Mouse (Mus musculus) limb, embryonic 11.5 days (tissue): ENCODE measurements around the gene Zfp777. TPM values are rescaled to one million over a fixed set of nuclear protein-coding genes. Genes with fewer than 3 reads are reported as not detected.

ENCODE experiments used
- ATAC-seq: fragments of 200-750 bp; cut with Nextera tagmentation; 2 replicates; pipeline ENCODE4 v1.8.0; 2017; ENCODE audit warnings: low read depth; ENCODE audit not compliant: insufficient number of reproducible peaks, low FRiP score, low TSS enrichment
- DNase-seq: peaks from one replicate; pipeline ENCODE4 v3.0.0-alpha.2; 2015; ENCODE audit warnings: low spot score
- H3K27ac ChIP-seq: fragments of 300-500 bp; sonication (generic); replicated peaks from 2 replicates; pipeline ENCODE4 v1.5.1; 2014; ENCODE audit warnings: low read depth, mild to moderate bottlenecking, low read length
- H3K27me3 ChIP-seq: fragments of 300-500 bp; sonication (generic); 2 replicates; pipeline ENCODE4 v1.6.1; 2014; ENCODE audit warnings: mild to moderate bottlenecking, low read length, mixed read lengths; ENCODE audit not compliant: control insufficient read depth, insufficient read depth
- H3K36me3 ChIP-seq: fragments of 300-500 bp; sonication (generic); 2 replicates; pipeline ENCODE4 v1.6.1; 2014; ENCODE audit warnings: mild to moderate bottlenecking, low read length, moderate library complexity, mixed read lengths; ENCODE audit not compliant: control insufficient read depth, insufficient read depth
- H3K4me1 ChIP-seq: fragments of 300-500 bp; sonication (generic); 2 replicates; pipeline ENCODE4 v1.6.1; 2014; ENCODE audit warnings: low read length, mixed read lengths; ENCODE audit not compliant: control insufficient read depth, insufficient read depth
- H3K4me2 ChIP-seq: fragments of 300-500 bp; sonication (generic); 2 replicates; pipeline ENCODE4 v1.6.1; 2014; ENCODE audit warnings: low read depth, mild to moderate bottlenecking, moderate library complexity; ENCODE audit not compliant: severe bottlenecking
- H3K4me3 ChIP-seq: fragments of 300-500 bp; sonication (generic); 2 replicates; pipeline ENCODE4 v1.5.1; 2014; ENCODE audit warnings: low read depth, low read length
- H3K9ac ChIP-seq: fragments of 300-500 bp; sonication (generic); 2 replicates; pipeline ENCODE4 v1.6.1; 2014; ENCODE audit warnings: mild to moderate bottlenecking, low read length
- H3K9me3 ChIP-seq: fragments of 300-500 bp; sonication (generic); 2 replicates; pipeline ENCODE4 v1.6.1; 2016; ENCODE audit warnings: low read length; ENCODE audit not compliant: control insufficient read depth
- WGBS: fragments of 180-500 bp; shearing (Covaris S2); extraction: QIAGEN DNeasy Blood & Tissue Kit; methylation state at CpG from one replicate; pipeline ENCODE4 v1.1.7; 2014; 5-methylcytosine and 5-hydroxymethylcytosine counted together
- polyA plus RNA-seq: library from polyadenylated mRNA; unstranded; fragments of >200 nt; fragmentation: Nextera tagmentation; extraction: Ambion mirVana; gene quantifications from 2 replicates; pipeline ENCODE4 v1.2.1, GENCODE M21; 2014

Gene Zfp777
- polyA plus RNA-seq, 1 experiment from 2014 or later: 9.3 TPM

DNA sequence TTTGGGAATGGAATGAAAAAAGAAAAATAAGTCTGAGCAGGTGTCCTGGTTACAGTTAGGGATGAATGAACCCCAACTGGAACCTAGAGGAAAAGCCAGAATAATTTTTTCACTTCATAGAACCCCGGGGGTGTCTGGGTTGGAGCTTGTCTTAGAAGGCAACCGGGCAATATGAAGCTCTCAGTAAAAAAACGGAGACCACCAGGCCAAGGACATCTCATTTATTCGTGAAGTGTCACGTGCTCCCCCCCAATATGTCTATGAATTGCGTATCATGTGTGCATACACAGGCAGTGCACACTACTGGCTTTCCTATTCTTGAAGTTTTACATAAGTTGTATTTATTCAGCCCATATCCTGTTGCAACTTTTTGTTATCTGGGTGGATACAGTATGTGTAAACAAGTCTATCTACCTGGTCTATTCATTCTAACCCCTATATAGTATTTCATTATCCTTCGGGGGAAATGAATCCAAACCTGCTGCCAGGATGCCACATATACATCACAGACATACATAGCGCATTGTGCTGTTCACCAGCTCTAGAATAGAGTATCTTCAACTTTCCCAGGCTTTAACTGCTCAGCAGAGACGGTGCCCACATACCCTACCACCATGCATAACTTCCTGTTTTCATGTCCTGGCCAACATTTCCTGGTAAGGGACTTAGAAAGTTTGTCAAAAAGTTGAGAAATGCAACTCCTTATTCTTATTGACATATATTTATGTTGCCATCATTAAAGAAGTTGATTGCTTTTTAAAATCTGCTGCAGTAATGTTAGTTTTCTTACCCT is 758 bp upstream of the Zfp777 start:
- peak overlapping the region; percentile 74 for H3K4me3 ChIP-seq
- peak overlapping the region; percentile 90 for H3K9ac ChIP-seq
- no peaks in the 10 kb centered on the region for H3K36me3 ChIP-seq
- H3K27ac ChIP-seq: 0 out of 2 replicates have a peak overlapping the region, but pooled peaks have one; percentile 89
- ATAC-seq: no peak
- 59% methylated on average over 9 of the region's 9 CpGs for WGBS
- no peaks in the 10 kb centered on the region for H3K9me3 ChIP-seq
- H3K27me3 ChIP-seq: no peaks in the 10 kb centered on the region
- no peak for DNase-seq
- 0 out of 2 replicates have a peak, but pooled peaks cover 2% of the 10 kb centered on the region for H3K4me1 ChIP-seq
- peak overlapping the region; percentile 84 for H3K4me2 ChIP-seq

DNA sequence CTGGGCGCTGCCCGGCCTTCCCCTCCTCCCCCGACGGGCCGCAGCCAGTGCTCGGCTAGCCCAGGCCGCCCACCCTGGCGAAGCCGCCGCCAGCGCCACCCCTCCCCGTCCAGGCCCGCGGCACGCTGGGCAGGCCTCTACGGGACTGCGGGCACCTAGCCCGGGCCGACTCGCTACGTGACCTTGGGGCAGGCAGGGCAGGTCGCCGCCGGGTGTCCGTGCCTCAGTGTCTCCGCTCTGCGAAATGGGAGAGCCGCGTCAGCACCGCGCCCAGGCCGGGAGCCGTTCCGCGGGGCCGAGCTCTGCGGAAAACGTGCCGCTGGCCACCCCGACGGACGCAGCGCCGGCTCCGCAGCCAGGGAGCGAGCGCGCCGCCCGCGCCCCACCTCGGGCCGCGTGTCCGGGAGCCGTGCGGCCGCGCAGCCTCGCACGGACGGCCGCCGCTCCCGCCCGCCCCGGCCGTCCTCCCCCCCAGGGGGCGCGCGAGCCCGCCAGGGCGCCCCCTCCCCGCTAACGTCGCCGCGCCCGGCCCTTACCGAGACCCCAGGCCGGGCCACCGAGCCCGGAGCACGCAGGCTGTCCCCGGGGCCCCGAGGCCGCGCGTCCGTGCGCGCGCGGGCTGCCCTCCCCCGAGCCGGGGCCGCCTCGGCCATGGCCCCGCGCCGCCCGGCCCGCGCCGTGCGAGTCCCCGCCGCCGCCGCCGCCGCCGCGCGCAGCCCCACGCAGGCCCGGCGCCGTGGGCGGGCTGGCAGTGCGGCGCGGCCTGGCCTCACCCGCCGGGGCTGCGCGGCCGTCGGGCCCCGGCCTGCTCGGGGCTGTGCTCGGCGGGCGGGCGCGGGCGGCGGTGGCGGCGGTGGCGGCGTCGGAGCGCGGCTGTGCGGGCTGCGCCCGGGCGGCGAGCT is 1.0 kb downstream of the Zfp777 start:
- DNase-seq: peak; percentile 61
- Histone ChIP-seq H3K27me3 (no peaks in the 10 kb centered on the region), H3K4me2 (peak overlapping the region; percentile 84), H3K9me3 (no peaks in the 10 kb centered on the region), H3K4me1 (0 out of 2 replicates have a peak, but pooled peaks cover 2% of the 10 kb centered on the region), H3K4me3 (peak overlapping the region; percentile 74), H3K27ac (peak overlapping the region; percentile 89), H3K9ac (peak overlapping the region; percentile 90), H3K36me3 (peaks cover 7% of the 10 kb centered on the region; the same call in 1 of the 2 replicates)
- ATAC-seq: peak; percentile 45
- WGBS: under 1% methylated on average over 78 of the region's 150 CpGs

DNA sequence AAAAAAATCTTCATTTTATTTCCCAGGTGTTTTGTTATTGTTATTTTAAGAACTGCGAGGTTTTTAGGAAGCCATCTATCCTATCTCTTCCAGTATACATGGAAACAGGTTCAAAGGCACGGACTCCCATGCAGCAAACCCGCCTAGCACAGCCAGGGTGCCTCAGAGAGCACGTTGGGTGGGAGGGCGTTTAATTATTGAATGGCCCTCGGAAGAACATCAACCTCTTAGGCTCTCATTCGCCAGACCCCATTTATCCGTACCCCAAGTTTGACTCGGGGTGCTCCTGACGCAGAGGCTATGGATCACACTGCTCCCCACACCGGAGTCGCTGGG is 1.6 kb downstream of the Zfp777 start:
- H3K4me2 ChIP-seq: peak overlapping the region; percentile 84
- DNase-seq (no peak), ATAC-seq (no peak)
- no peak overlapping the region for H3K27ac ChIP-seq
- 6% methylated on average over 12 of the region's 12 CpGs for WGBS
- no peaks in the 10 kb centered on the region for H3K27me3 ChIP-seq
- 0 out of 2 replicates have a peak, but pooled peaks cover 2% of the 10 kb centered on the region for H3K4me1 ChIP-seq
- peak overlapping the region; percentile 74 for H3K4me3 ChIP-seq
- peaks cover 7% of the 10 kb centered on the region; the same call in 1 of the 2 replicates for H3K36me3 ChIP-seq
- H3K9ac ChIP-seq: no peak overlapping the region
- H3K9me3 ChIP-seq: no peaks in the 10 kb centered on the region

DNA sequence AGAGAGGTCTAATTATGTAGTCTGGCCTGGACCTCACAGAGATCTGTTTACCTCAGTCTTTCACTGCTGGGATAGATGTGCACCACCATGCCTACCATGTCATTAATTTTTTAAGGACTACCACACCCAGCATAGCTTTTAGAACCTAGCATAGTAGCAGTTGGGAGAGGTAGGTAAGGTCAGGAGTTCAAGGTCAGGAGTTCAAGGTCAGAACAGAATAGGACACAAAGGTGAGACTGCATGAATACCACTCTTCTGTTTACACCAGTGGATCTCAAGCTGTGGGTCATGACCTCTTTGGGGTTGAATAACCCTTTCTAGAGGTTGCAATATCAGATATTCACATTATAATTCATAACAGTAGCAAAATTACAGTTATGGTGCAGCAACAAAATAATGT is 16.1 kb downstream of the Zfp777 start:
- no peak for ATAC-seq
- no peaks in the 10 kb centered on the region for H3K27me3 ChIP-seq
- no peaks in the 10 kb centered on the region for H3K4me1 ChIP-seq
- peaks cover 20% of the 10 kb centered on the region for H3K36me3 ChIP-seq
- no peak overlapping the region for H3K27ac ChIP-seq
- no peak for DNase-seq
- no peak overlapping the region for H3K4me3 ChIP-seq
- H3K9me3 ChIP-seq: no peaks in the 10 kb centered on the region
- no peak overlapping the region for H3K4me2 ChIP-seq
- H3K9ac ChIP-seq: no peak overlapping the region

DNA sequence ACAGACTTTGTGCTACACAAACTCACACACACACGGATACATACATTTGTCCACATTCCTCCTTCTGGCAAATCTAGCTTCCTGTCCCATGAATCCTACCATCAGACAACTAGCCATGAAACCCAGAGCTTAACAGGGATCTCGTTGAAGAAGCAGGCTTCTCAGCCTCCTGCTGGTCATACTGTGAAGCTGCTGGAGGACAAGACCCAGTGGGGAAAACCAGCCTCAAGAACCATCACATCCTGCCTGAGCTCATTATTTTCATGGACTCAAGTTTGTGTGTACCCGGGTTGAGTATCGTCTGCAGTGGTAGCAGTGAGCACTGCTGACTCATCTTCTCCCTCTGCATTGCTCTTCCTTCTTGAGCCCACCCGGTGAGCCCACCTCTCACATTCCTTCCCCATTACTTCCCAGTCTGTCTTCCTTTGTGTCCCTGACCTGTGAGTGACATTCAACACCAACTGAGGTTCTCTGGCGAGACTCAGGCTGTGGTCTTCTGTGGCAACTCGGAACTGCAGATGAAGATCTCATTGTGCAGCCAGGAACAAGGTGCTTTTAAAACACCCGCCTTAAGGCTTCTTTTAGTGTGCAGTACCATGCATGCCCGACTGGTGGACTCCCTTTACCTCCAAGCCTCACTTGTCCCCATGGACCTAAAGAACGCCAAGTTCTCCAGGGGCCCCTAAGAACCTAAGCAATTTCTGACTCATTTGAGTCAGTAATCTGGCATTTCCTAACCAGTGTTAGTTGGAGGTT is 22.6 kb downstream of the Zfp777 start:
- Histone ChIP-seq H3K4me2 (no peak overlapping the region), H3K9me3 (peaks cover 16% of the 10 kb centered on the region), H3K4me3 (no peak overlapping the region), H3K9ac (no peak overlapping the region), H3K27me3 (no peaks in the 10 kb centered on the region), H3K36me3 (peaks cover 54% of the 10 kb centered on the region), H3K27ac (no peak overlapping the region), H3K4me1 (no peaks in the 10 kb centered on the region)
- DNase-seq (no peak), ATAC-seq (no peak)
- WGBS: 89% methylated on average over 10 of the region's 10 CpGs

DNA sequence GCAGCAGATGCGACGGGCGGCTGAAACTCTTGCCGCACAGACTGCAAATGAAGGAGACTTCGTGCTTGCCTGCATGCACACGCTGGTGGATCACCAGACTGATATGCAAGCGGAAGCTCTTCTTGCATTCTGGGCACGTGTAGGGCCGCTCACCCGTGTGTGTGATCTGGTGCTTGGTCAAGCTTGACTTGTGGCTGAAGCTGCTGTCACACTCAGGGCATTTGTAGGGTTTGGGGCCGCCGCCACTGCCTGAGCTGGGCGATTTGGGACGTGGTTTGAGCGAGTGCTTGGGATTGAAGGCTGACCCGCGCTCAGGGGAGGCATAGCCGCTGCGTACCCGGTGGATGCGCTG is 23.7 kb downstream of the Zfp777 start:
- H3K9me3 ChIP-seq: peaks cover 16% of the 10 kb centered on the region
- peaks cover 52% of the 10 kb centered on the region for H3K36me3 ChIP-seq
- no peak for DNase-seq
- 76% methylated on average over 21 of the region's 21 CpGs for WGBS
- no peaks in the 10 kb centered on the region for H3K27me3 ChIP-seq
- H3K4me3 ChIP-seq: no peak overlapping the region
- no peak overlapping the region for H3K27ac ChIP-seq
- no peak for ATAC-seq
- H3K4me1 ChIP-seq: no peaks in the 10 kb centered on the region
- no peak overlapping the region for H3K4me2 ChIP-seq
- no peak overlapping the region for H3K9ac ChIP-seq

DNA sequence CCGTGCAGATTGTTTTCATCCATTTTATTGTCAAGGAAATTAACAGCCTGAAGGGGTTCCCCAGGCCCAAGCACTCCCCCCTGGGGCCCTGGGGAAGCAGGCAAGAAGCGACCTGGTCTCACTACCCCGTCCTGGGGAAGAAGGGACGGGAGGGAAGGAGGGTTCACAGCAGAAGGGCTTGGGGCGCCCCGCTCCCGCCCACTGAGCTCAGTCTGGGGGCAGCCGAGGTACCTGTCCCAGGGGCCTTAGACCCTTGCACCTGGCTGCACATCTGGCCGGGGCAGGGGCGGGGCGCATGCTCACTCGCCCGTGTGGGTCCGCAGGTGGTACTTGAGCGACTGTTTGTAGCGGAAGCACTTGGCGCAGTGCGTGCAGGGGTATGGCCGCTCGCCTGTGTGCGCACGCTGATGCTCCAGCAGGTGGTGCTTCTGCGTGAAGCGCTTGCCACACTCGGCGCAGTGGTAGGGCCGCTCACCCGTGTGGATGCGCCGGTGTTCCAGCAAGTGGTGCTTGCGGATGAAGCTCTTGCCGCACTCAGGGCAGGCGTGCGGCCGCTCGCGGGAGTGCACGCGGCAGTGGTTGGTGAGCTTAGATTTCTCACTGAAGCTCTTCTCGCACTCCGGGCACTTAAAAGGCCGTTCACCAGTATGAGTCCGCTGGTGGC is 24.2 kb downstream of the Zfp777 start:
- Histone ChIP-seq H3K4me2 (no peak overlapping the region), H3K9me3 (peaks cover 16% of the 10 kb centered on the region), H3K27ac (no peak overlapping the region), H3K9ac (no peak overlapping the region), H3K4me3 (no peak overlapping the region), H3K36me3 (peaks cover 52% of the 10 kb centered on the region), H3K4me1 (no peaks in the 10 kb centered on the region), H3K27me3 (no peaks in the 10 kb centered on the region)
- peak; percentile 34 for DNase-seq
- 75% methylated on average over 43 of the region's 43 CpGs for WGBS
- no peak for ATAC-seq

DNA sequence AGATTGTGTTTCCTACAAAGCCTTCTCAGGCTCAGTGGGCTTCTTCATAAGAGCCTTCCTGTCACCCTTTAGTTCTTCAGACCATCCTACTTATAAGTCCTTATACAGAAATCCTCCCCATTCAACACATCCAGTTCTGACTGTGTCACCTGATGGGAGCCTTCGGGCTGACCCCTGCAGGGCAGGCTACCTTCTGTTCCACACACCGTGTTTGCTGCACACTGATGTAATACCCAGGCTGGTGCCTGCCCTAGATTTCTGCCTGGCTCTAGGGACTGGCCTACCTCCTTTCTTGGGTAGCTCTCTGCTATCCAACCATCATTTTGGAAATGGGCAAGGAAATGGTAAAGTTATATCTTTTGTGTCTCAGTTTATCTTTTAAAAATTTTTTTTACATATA is 26.0 kb downstream of the Zfp777 start:
- no peak overlapping the region for H3K9ac ChIP-seq
- WGBS: 82% methylated on average over 2 of the region's 2 CpGs

More for the DNA sequence above, 26.0 kb downstream of the Zfp777 start:
- Histone ChIP-seq H3K36me3 (peaks cover 43% of the 10 kb centered on the region), H3K27ac (no peak overlapping the region), H3K4me1 (no peaks in the 10 kb centered on the region), H3K4me3 (no peak overlapping the region), H3K27me3 (no peaks in the 10 kb centered on the region), H3K9me3 (peaks cover 16% of the 10 kb centered on the region), H3K4me2 (no peak overlapping the region)
- DNase-seq: no peak
- ATAC-seq: no peak
